Mouse (Mus musculus): ENCODE measurements around the gene Fam193b. TPM values are rescaled to one million over a fixed set of nuclear protein-coding genes. Genes with fewer than 3 reads are reported as not detected.
A peak's percentile ranks its signal among the peaks of the same experiment; 100 is the strongest.

Gene Fam193b
- polyA plus RNA-seq, 1 experiment from 2014 or later: 37.0 TPM

DNA sequence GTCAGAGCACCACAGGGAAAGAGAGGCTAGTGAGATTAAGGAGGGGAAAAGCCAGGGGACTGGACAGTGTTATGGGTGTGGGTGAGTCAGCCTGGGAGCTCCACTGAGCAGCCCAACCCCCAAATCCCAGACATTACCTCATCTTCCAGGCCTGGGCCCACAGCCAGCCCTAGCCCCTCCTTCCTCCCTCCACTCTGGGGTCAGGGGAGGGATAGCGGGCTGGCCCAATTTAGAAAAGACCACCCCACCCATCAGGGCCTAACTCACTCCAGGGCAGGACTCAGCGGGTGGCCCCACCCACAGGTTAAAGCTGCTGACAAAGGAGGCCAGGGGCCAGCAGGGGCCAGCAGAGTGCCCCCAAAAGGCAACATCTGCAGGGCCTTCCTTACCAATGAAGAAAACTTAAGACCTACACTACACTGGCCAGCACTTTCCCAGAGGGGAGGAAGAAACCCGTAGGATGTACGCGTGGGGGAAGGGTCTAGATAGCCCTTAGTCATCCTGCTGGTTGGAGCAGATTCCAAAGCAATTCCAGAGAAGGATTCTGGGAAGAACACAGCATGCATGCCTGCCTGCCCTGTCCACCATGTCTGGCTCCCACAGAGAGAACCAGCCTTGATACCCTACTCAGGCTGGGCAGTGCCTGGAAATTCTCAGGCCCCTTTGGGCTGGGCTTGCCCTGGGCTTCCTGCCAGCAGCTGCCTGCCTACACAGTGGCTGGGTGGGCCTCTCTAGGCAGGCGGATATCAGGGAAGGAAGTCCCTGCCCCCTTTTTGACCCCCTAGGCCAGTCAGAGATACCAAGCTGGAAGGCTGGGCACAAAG lies 60.0 kb downstream of the Fam193b start:
- no peaks in the 10 kb centered on the region for H3K9me3 ChIP-seq (replicated peaks; ENCODE audit: control insufficient read depth, low read length)
- ATAC-seq (replicated peaks; ENCODE audit: insufficient number of reproducible peaks, low FRiP score, low TSS enrichment, low read depth) (peak; percentile 45; the same call in 1 of the 2 replicates), DNase-seq (ENCODE audit: low spot score) (peak; percentile 80)
- H3K27ac ChIP-seq (replicated peaks; ENCODE audit: low read depth, low read length): peak overlapping the region; percentile 63
- H3K4me3 ChIP-seq (ENCODE audit: low read depth, low read length): no peak overlapping the region
- H3K27me3 ChIP-seq (ENCODE audit: control insufficient read depth, insufficient read depth, low read length): no peaks in the 10 kb centered on the region
- H3K4me2 ChIP-seq (ENCODE audit: low read depth, low read length): peak overlapping the region; percentile 75
- peaks cover 1% of the 10 kb centered on the region; the same call in 1 of the 2 replicates for H3K36me3 ChIP-seq (replicated peaks; ENCODE audit: control insufficient read depth, insufficient read depth, low read depth, low read length)
- H3K4me1 ChIP-seq (ENCODE audit: control insufficient read depth, insufficient read depth, low read length): peaks cover 17% of the 10 kb centered on the region
- 7% methylated on average over 6 of the region's 6 CpGs for WGBS
- peak overlapping the region; percentile 34; the same call in 1 of the 2 replicates for H3K9ac ChIP-seq (replicated peaks; ENCODE audit: low read length)

- H3K4me3 ChIP-seq (ENCODE audit: low read depth, low read length): no peak overlapping the region
- H3K27ac ChIP-seq (replicated peaks; ENCODE audit: low read depth, low read length): no peak overlapping the region
- ATAC-seq (replicated peaks; ENCODE audit: insufficient number of reproducible peaks, low FRiP score, low TSS enrichment, low read depth): no peak
Observed at GRCm38 (mm10) chr13:55510332-55510667, 60.6 kb downstream of the Fam193b start.

GRCm38 (mm10) chr13:55508531-55508930 lies 62.4 kb downstream of the Fam193b start:
- H3K9me3 ChIP-seq (replicated peaks; ENCODE audit: control insufficient read depth, low read length): no peaks in the 10 kb centered on the region
- 91% methylated on average over 10 of the region's 10 CpGs for WGBS
- H3K36me3 ChIP-seq (replicated peaks; ENCODE audit: control insufficient read depth, insufficient read depth, low read depth, low read length): peaks cover 2% of the 10 kb centered on the region; the same call in 1 of the 2 replicates
- H3K4me1 ChIP-seq (ENCODE audit: control insufficient read depth, insufficient read depth, low read length): peaks cover 13% of the 10 kb centered on the region
- H3K4me2 ChIP-seq (ENCODE audit: low read depth, low read length): no peak overlapping the region
- no peak overlapping the region for H3K4me3 ChIP-seq (ENCODE audit: low read depth, low read length)
- ATAC-seq (replicated peaks; ENCODE audit: insufficient number of reproducible peaks, low FRiP score, low TSS enrichment, low read depth) (no peak), DNase-seq (ENCODE audit: low spot score) (no peak)
- no peak overlapping the region for H3K9ac ChIP-seq (replicated peaks; ENCODE audit: low read length)
- H3K27ac ChIP-seq (replicated peaks; ENCODE audit: low read depth, low read length): no peak overlapping the region
- no peaks in the 10 kb centered on the region for H3K27me3 ChIP-seq (ENCODE audit: control insufficient read depth, insufficient read depth, low read length)

More at GRCm38 (mm10) chr13:55510332-55510667, 60.6 kb downstream of the Fam193b start:
- H3K4me2 ChIP-seq (ENCODE audit: low read depth, low read length): no peak overlapping the region
- no peaks in the 10 kb centered on the region for H3K9me3 ChIP-seq (replicated peaks; ENCODE audit: control insufficient read depth, low read length)
- H3K27me3 ChIP-seq (ENCODE audit: control insufficient read depth, insufficient read depth, low read length): no peaks in the 10 kb centered on the region
- DNase-seq (ENCODE audit: low spot score): no peak
- 30% methylated on average over 3 of the region's 3 CpGs for WGBS
- H3K4me1 ChIP-seq (ENCODE audit: control insufficient read depth, insufficient read depth, low read length): peaks cover 17% of the 10 kb centered on the region
- peaks cover 2% of the 10 kb centered on the region; the same call in 1 of the 2 replicates for H3K36me3 ChIP-seq (replicated peaks; ENCODE audit: control insufficient read depth, insufficient read depth, low read depth, low read length)
- no peak overlapping the region for H3K9ac ChIP-seq (replicated peaks; ENCODE audit: low read length)

- 0 out of 2 replicates have a peak overlapping the region, but pooled peaks have one; percentile 8 for H3K4me3 ChIP-seq (ENCODE audit: low read depth, low read length)
- ATAC-seq (replicated peaks; ENCODE audit: insufficient number of reproducible peaks, low FRiP score, low TSS enrichment, low read depth): no peak
- DNase-seq (ENCODE audit: low spot score): no peak
- WGBS: 58% methylated on average over 11 of the region's 11 CpGs
- peaks cover 2% of the 10 kb centered on the region; the same call in 1 of the 2 replicates for H3K36me3 ChIP-seq (replicated peaks; ENCODE audit: control insufficient read depth, insufficient read depth, low read depth, low read length)
- peaks cover 13% of the 10 kb centered on the region for H3K4me1 ChIP-seq (ENCODE audit: control insufficient read depth, insufficient read depth, low read length)
- H3K9me3 ChIP-seq (replicated peaks; ENCODE audit: control insufficient read depth, low read length): no peaks in the 10 kb centered on the region
- H3K4me2 ChIP-seq (ENCODE audit: low read depth, low read length): no peak overlapping the region
- H3K27me3 ChIP-seq (ENCODE audit: control insufficient read depth, insufficient read depth, low read length): no peaks in the 10 kb centered on the region
- no peak overlapping the region for H3K27ac ChIP-seq (replicated peaks; ENCODE audit: low read depth, low read length)
- no peak overlapping the region for H3K9ac ChIP-seq (replicated peaks; ENCODE audit: low read length)
Observed at GRCm38 (mm10) chr13:55507877-55508276, 63.0 kb downstream of the Fam193b start.

GRCm38 (mm10) chr13:55506697-55507096 lies 64.2 kb downstream of the Fam193b start:
- Histone ChIP-seq H3K27ac (replicated peaks; ENCODE audit: low read depth, low read length) (no peak overlapping the region), H3K27me3 (ENCODE audit: control insufficient read depth, insufficient read depth, low read length) (no peaks in the 10 kb centered on the region), H3K4me2 (ENCODE audit: low read depth, low read length) (no peak overlapping the region), H3K9ac (replicated peaks; ENCODE audit: low read length) (no peak overlapping the region), H3K36me3 (replicated peaks; ENCODE audit: control insufficient read depth, insufficient read depth, low read depth, low read length) (peaks cover 2% of the 10 kb centered on the region; the same call in 1 of the 2 replicates), H3K4me1 (ENCODE audit: control insufficient read depth, insufficient read depth, low read length) (peaks cover 10% of the 10 kb centered on the region), H3K4me3 (ENCODE audit: low read depth, low read length) (no peak overlapping the region), H3K9me3 (replicated peaks; ENCODE audit: control insufficient read depth, low read length) (no peaks in the 10 kb centered on the region)
- WGBS: 92% methylated on average over 10 of the region's 10 CpGs
- no peak for DNase-seq (ENCODE audit: low spot score)
- no peak for ATAC-seq (replicated peaks; ENCODE audit: insufficient number of reproducible peaks, low FRiP score, low TSS enrichment, low read depth)

GRCm38 (mm10) chr13:55505810-55506209 lies 65.1 kb downstream of the Fam193b start:
- peaks cover 2% of the 10 kb centered on the region; the same call in 1 of the 2 replicates for H3K36me3 ChIP-seq (replicated peaks; ENCODE audit: control insufficient read depth, insufficient read depth, low read depth, low read length)
- no peak for ATAC-seq (replicated peaks; ENCODE audit: insufficient number of reproducible peaks, low FRiP score, low TSS enrichment, low read depth)
- no peak for DNase-seq (ENCODE audit: low spot score)
- H3K4me1 ChIP-seq (ENCODE audit: control insufficient read depth, insufficient read depth, low read length): peaks cover 2% of the 10 kb centered on the region
- no peak overlapping the region for H3K9ac ChIP-seq (replicated peaks; ENCODE audit: low read length)
- no peaks in the 10 kb centered on the region for H3K9me3 ChIP-seq (replicated peaks; ENCODE audit: control insufficient read depth, low read length)
- H3K4me2 ChIP-seq (ENCODE audit: low read depth, low read length): no peak overlapping the region
- 89% methylated on average over 9 of the region's 9 CpGs for WGBS
- no peak overlapping the region for H3K27ac ChIP-seq (replicated peaks; ENCODE audit: low read depth, low read length)
- no peak overlapping the region for H3K4me3 ChIP-seq (ENCODE audit: low read depth, low read length)
- H3K27me3 ChIP-seq (ENCODE audit: control insufficient read depth, insufficient read depth, low read length): no peaks in the 10 kb centered on the region

DNA sequence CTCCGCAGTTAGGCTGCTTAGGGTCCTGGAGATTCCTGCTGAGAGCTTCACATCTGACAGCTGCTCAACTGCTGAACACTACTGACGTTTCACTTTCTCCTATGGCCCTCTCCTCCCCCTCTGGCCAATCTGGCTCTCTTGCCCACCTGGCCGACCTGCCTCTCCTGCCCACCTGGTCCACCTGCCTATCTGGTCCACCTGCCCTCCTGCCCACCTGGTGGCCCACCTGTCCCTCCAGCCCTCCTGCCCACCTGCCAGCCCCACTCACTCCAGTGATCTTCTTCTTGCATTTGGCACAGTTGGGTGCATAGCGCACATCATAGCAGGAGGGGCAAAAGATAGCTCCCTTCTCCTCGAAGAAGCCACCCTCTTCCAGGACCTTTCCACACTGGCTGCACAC lies 66.5 kb downstream of the Fam193b start:
- Histone ChIP-seq H3K4me1 (ENCODE audit: control insufficient read depth, insufficient read depth, low read length) (no peaks in the 10 kb centered on the region), H3K9ac (replicated peaks; ENCODE audit: low read length) (no peak overlapping the region), H3K36me3 (replicated peaks; ENCODE audit: control insufficient read depth, insufficient read depth, low read depth, low read length) (peaks cover 2% of the 10 kb centered on the region; the same call in 1 of the 2 replicates), H3K27me3 (ENCODE audit: control insufficient read depth, insufficient read depth, low read length) (no peaks in the 10 kb centered on the region), H3K27ac (replicated peaks; ENCODE audit: low read depth, low read length) (no peak overlapping the region), H3K9me3 (replicated peaks; ENCODE audit: control insufficient read depth, low read length) (no peaks in the 10 kb centered on the region), H3K4me2 (ENCODE audit: low read depth, low read length) (no peak overlapping the region), H3K4me3 (ENCODE audit: low read depth, low read length) (no peak overlapping the region)
- ATAC-seq (replicated peaks; ENCODE audit: insufficient number of reproducible peaks, low FRiP score, low TSS enrichment, low read depth) (no peak), DNase-seq (ENCODE audit: low spot score) (no peak)
- WGBS: 90% methylated on average over 5 of the region's 5 CpGs

DNA sequence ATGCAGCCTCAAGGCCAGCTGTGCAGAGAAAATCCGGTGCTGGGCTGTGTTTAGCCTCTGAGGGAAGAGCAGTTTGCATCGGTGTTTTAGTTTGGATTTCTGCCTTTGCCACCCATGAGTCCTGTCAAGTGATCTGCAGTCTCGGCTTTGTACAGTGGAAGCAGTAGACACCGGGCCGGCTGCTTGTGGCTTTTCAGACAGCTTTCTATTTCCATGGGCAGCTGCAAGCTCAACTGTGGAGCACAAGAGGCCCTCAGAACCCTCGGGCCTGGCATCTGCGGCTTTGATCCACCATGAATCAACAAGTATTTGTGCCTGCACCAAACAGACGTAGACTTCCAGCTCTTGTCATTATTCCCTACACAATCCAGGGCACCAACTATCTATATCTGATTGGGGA lies 68.5 kb downstream of the Fam193b start:
- Histone ChIP-seq H3K27ac (replicated peaks; ENCODE audit: low read depth, low read length) (no peak overlapping the region), H3K27me3 (ENCODE audit: control insufficient read depth, insufficient read depth, low read length) (no peaks in the 10 kb centered on the region), H3K4me2 (ENCODE audit: low read depth, low read length) (no peak overlapping the region), H3K36me3 (replicated peaks; ENCODE audit: control insufficient read depth, insufficient read depth, low read depth, low read length) (peaks cover 2% of the 10 kb centered on the region), H3K9me3 (replicated peaks; ENCODE audit: control insufficient read depth, low read length) (no peaks in the 10 kb centered on the region), H3K4me3 (ENCODE audit: low read depth, low read length) (no peak overlapping the region), H3K4me1 (ENCODE audit: control insufficient read depth, insufficient read depth, low read length) (no peaks in the 10 kb centered on the region), H3K9ac (replicated peaks; ENCODE audit: low read length) (no peak overlapping the region)
- ATAC-seq (replicated peaks; ENCODE audit: insufficient number of reproducible peaks, low FRiP score, low TSS enrichment, low read depth) (no peak), DNase-seq (ENCODE audit: low spot score) (no peak)
- WGBS: 91% methylated on average over 8 of the region's 8 CpGs

All from embryonic facial prominence, embryonic 11.5 days (tissue).